Mouse (Mus musculus): ENCODE measurements around the gene Aqp9. TPM values are rescaled to one million over a fixed set of nuclear protein-coding genes. Genes with fewer than 3 reads are reported as not detected.
A peak's percentile ranks its signal among the peaks of the same experiment; 100 is the strongest.

The Aqp9 gene
- total and polyA plus RNA-seq, 2 experiments from 2014 or later: 0.48 to 2.3 TPM

- Histone ChIP-seq H3K4me1 (ENCODE audit: insufficient read depth) (no peaks in the 10 kb centered on the region), H3K27me3 (ENCODE audit: insufficient read depth, low read length) (peaks cover 36% of the 10 kb centered on the region), H3K9ac (no peak overlapping the region), H3K4me3 (ENCODE audit: low read depth, low read length) (no peak overlapping the region), H3K36me3 (ENCODE audit: insufficient read depth) (no peaks in the 10 kb centered on the region), H3K27ac (ENCODE audit: low read depth, low read length) (no peak overlapping the region), H3K4me2 (ENCODE audit: low read depth) (no peak overlapping the region), H3K9me3 (ENCODE audit: low read length) (no peaks in the 10 kb centered on the region)
- 7% methylated on average over 2 of the region's 2 CpGs for WGBS
- no peak for ATAC-seq
- DNase-seq: peak; percentile 60
- TF ChIP-seq CTCF (IDR thresholded peaks at IDR 0.05; ENCODE audit: low read depth): peak; percentile 76
Measured at GRCm38 (mm10) chr9:71210870-71211269, 42.4 kb upstream of the Aqp9 start.

- Histone ChIP-seq H3K4me3 (ENCODE audit: low read depth, low read length) (no peak overlapping the region), H3K9ac (no peak overlapping the region), H3K27me3 (ENCODE audit: insufficient read depth, low read length) (peaks cover 20% of the 10 kb centered on the region), H3K27ac (ENCODE audit: low read depth, low read length) (no peak overlapping the region), H3K36me3 (ENCODE audit: insufficient read depth) (no peaks in the 10 kb centered on the region), H3K4me1 (ENCODE audit: insufficient read depth) (no peaks in the 10 kb centered on the region), H3K4me2 (ENCODE audit: low read depth) (no peak overlapping the region), H3K9me3 (ENCODE audit: low read length) (no peaks in the 10 kb centered on the region)
- no peak for DNase-seq
- 63% methylated on average over 3 of the region's 3 CpGs for WGBS
- no peak for ATAC-seq
- TF ChIP-seq CTCF (IDR thresholded peaks at IDR 0.05; ENCODE audit: low read depth): no peak
Measured at GRCm38 (mm10) chr9:71209299-71209698, 40.8 kb upstream of the Aqp9 start.

GRCm38 (mm10) chr9:71202265-71202664 lies 33.8 kb upstream of the Aqp9 start:
- H3K4me2 ChIP-seq (ENCODE audit: low read depth): no peak overlapping the region
- no peaks in the 10 kb centered on the region for H3K9me3 ChIP-seq (ENCODE audit: low read length)
- no peaks in the 10 kb centered on the region for H3K4me1 ChIP-seq (ENCODE audit: insufficient read depth)
- H3K9ac ChIP-seq: no peak overlapping the region
- H3K4me3 ChIP-seq (ENCODE audit: low read depth, low read length): no peak overlapping the region
- no peak overlapping the region for H3K27ac ChIP-seq (ENCODE audit: low read depth, low read length)
- DNase-seq (no peak), ATAC-seq (no peak)
- TF ChIP-seq CTCF (IDR thresholded peaks at IDR 0.05; ENCODE audit: low read depth): no peak
- no peaks in the 10 kb centered on the region for H3K27me3 ChIP-seq (ENCODE audit: insufficient read depth, low read length)
- H3K36me3 ChIP-seq (ENCODE audit: insufficient read depth): no peaks in the 10 kb centered on the region
- WGBS: 82% methylated on average over 4 of the region's 4 CpGs

- H3K27ac ChIP-seq (ENCODE audit: low read depth, low read length): no peak overlapping the region
- no peaks in the 10 kb centered on the region for H3K36me3 ChIP-seq (ENCODE audit: insufficient read depth)
- TF ChIP-seq CTCF (IDR thresholded peaks at IDR 0.05; ENCODE audit: low read depth): no peak
- H3K27me3 ChIP-seq (ENCODE audit: insufficient read depth, low read length): no peaks in the 10 kb centered on the region
- no peak overlapping the region for H3K4me2 ChIP-seq (ENCODE audit: low read depth)
- DNase-seq: no peak
- no peaks in the 10 kb centered on the region for H3K9me3 ChIP-seq (ENCODE audit: low read length)
- no peak for ATAC-seq
- H3K4me3 ChIP-seq (ENCODE audit: low read depth, low read length): no peak overlapping the region
- no peak overlapping the region for H3K9ac ChIP-seq
- H3K4me1 ChIP-seq (ENCODE audit: insufficient read depth): no peaks in the 10 kb centered on the region
- 90% methylated on average over 5 of the region's 5 CpGs for WGBS
Measured at GRCm38 (mm10) chr9:71198826-71199225, 30.3 kb upstream of the Aqp9 start.

- Histone ChIP-seq H3K9ac (no peak overlapping the region), H3K27ac (ENCODE audit: low read depth, low read length) (no peak overlapping the region), H3K9me3 (ENCODE audit: low read length) (no peaks in the 10 kb centered on the region), H3K27me3 (ENCODE audit: insufficient read depth, low read length) (no peaks in the 10 kb centered on the region), H3K36me3 (ENCODE audit: insufficient read depth) (no peaks in the 10 kb centered on the region), H3K4me1 (ENCODE audit: insufficient read depth) (no peaks in the 10 kb centered on the region), H3K4me2 (ENCODE audit: low read depth) (peak overlapping the region; percentile 50), H3K4me3 (ENCODE audit: low read depth, low read length) (peak overlapping the region; percentile 18; the same call in 1 of the 2 replicates)
- peak; percentile 84 for TF ChIP-seq CTCF (IDR thresholded peaks at IDR 0.05; ENCODE audit: low read depth)
- ATAC-seq (peak; percentile 92), DNase-seq (peak; percentile 80)
- 7% methylated on average over 12 of the region's 12 CpGs for WGBS
Measured at GRCm38 (mm10) chr9:71188647-71189415, 20.3 kb upstream of the Aqp9 start.

- ATAC-seq (no peak), DNase-seq (no peak)
- no peaks in the 10 kb centered on the region for H3K9me3 ChIP-seq (ENCODE audit: low read length)
- TF ChIP-seq CTCF (IDR thresholded peaks at IDR 0.05; ENCODE audit: low read depth): no peak
- no peaks in the 10 kb centered on the region for H3K4me1 ChIP-seq (ENCODE audit: insufficient read depth)
- no peaks in the 10 kb centered on the region for H3K27me3 ChIP-seq (ENCODE audit: insufficient read depth, low read length)
- H3K27ac ChIP-seq (ENCODE audit: low read depth, low read length): no peak overlapping the region
- H3K36me3 ChIP-seq (ENCODE audit: insufficient read depth): no peaks in the 10 kb centered on the region
- H3K9ac ChIP-seq: no peak overlapping the region
- no peak overlapping the region for H3K4me3 ChIP-seq (ENCODE audit: low read depth, low read length)
- 93% methylated on average over 7 of the region's 7 CpGs for WGBS
- no peak overlapping the region for H3K4me2 ChIP-seq (ENCODE audit: low read depth)
Measured at GRCm38 (mm10) chr9:71187396-71187795, 18.9 kb upstream of the Aqp9 start.

GRCm38 (mm10) chr9:71185823-71186222 lies 17.3 kb upstream of the Aqp9 start:
- Histone ChIP-seq H3K4me2 (ENCODE audit: low read depth) (no peak overlapping the region), H3K9me3 (ENCODE audit: low read length) (no peaks in the 10 kb centered on the region), H3K9ac (no peak overlapping the region), H3K27me3 (ENCODE audit: insufficient read depth, low read length) (no peaks in the 10 kb centered on the region), H3K27ac (ENCODE audit: low read depth, low read length) (no peak overlapping the region), H3K4me1 (ENCODE audit: insufficient read depth) (no peaks in the 10 kb centered on the region), H3K36me3 (ENCODE audit: insufficient read depth) (no peaks in the 10 kb centered on the region), H3K4me3 (ENCODE audit: low read depth, low read length) (no peak overlapping the region)
- no peak for TF ChIP-seq CTCF (IDR thresholded peaks at IDR 0.05; ENCODE audit: low read depth)
- no peak for DNase-seq
- WGBS: 80% methylated on average over 2 of the region's 2 CpGs
- no peak for ATAC-seq
